Mouse (Mus musculus) bone marrow macrophage, adult 2 months (primary cell): ENCODE results near the gene Nr1h4.

Experiments used
- CTCF ChIP-seq: IDR thresholded peaks from 2 replicates; pipeline ENCODE4 v1.5.1; 2012; ENCODE audit warnings: low read depth, mild to moderate bottlenecking, low read length, moderate library complexity
- POLR2A ChIP-seq: IDR thresholded peaks from 2 replicates; pipeline ENCODE4 v1.6.1; 2012; ENCODE audit warnings: mild to moderate bottlenecking, low read depth, low read length, borderline replicate concordance

- TF ChIP-seq CTCF: no peak
- no peak for TF ChIP-seq POLR2A
These were observed 22.8 kb downstream of the Nr1h4 start for GRCm38 (mm10) chr10:89510547-89510946.
